Mouse (Mus musculus): ENCODE measurements around the gene Scd3.
"Not testable (repeated sequence)": the region's sequence is repeated elsewhere in the genome, so short reads cannot be mapped to it uniquely, and the experiment has no call there.

The Scd3 gene

DNA sequence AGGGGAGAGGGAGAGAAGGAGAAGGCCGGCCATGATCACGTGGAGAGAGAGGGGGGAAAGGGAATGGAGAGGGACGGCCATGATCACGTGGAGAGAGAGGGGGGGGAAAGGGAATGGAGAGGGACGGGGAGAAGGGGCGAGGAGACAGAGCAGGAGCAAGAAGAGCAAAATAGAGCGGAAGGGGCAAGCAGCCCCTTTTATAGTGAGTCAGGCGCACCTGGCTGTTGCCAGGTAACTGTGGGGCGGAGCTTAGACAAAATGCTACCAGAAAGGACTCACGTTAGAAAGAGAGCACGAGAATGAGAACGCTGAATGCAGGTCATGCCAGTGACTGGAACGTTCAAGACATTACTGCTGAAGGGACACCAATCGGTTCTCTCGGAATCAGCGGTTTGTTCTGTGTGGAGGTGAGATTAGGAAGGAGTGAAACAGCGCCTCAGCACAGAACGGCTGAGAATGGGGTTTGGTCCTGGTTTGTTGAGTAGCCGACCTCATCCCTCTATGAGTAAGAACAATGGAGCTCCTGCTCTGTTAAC lies 34.5 kb downstream of the Scd3 start:
- DNase-seq (ENCODE audit: low read depth, low spot score): no peak

DNA sequence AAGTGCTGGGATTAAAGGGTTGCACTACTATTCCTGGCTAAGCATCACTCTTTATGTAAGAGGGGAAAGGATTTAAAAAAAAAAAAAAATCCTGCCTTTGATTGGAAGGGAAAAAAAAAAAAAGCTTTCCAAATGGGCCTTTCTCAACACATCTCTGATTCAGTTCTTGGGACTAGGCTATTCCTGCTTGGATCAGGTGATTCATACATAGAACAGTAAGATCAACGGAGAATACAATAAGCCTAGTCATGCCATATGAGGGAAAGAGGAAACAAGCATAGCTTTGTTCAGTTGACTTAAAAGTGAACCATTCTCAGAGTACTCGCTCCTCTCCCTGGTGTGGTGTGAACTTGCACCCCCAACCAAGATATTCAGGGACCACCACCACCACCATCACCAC lies 35.8 kb downstream of the Scd3 start:
- DNase-seq (ENCODE audit: low read depth, low spot score): no peak

DNA sequence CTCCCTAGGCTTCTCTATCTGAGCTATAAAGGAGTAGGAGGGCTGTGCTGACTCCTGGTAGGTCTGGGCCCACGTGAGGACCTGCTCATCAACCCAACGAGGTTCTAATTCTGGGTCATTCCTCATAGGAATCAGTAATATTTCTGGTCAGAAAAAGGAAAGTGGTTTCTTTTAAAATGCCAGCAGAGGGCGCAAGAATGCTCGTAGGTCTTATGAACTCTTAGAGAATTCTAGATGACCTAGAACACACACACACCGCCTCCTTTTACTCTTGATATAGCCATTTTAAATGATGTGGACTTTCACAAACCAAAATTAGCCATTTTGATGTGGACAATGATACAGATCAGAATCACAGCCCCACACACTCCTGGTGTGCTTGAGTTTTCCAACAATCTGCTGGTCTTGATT lies 42.7 kb downstream of the Scd3 start:
- DNase-seq (ENCODE audit: low read depth, low spot score): peak; percentile 72

DNA sequence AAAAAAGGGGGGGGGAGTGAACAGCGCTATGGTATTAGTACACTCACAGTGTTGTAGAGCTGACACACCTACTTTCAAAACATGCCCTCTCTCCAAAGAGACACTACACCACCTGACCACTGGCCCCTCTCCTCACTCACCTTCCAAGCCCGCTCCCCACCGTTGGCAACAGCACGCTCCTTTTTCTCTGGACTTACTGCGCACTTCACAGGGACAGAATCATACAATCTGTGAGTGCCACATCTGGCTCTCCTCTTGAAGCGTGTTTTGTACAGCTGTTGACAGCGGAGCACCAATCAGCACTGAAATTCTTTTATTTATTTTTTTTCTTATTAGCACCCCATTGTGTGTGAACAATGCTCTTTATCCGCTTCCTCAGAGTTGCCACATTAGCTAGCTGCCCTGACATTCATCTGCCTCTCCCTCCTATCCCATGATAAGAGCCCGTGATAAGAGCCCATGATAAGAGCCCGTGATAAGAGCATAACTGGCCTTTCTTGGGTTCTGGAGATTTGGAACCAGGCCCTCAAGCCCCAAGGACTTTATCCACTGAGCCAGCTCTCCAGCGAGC lies 43.4 kb downstream of the Scd3 start:
- DNase-seq (ENCODE audit: low read depth, low spot score): no peak

DNA sequence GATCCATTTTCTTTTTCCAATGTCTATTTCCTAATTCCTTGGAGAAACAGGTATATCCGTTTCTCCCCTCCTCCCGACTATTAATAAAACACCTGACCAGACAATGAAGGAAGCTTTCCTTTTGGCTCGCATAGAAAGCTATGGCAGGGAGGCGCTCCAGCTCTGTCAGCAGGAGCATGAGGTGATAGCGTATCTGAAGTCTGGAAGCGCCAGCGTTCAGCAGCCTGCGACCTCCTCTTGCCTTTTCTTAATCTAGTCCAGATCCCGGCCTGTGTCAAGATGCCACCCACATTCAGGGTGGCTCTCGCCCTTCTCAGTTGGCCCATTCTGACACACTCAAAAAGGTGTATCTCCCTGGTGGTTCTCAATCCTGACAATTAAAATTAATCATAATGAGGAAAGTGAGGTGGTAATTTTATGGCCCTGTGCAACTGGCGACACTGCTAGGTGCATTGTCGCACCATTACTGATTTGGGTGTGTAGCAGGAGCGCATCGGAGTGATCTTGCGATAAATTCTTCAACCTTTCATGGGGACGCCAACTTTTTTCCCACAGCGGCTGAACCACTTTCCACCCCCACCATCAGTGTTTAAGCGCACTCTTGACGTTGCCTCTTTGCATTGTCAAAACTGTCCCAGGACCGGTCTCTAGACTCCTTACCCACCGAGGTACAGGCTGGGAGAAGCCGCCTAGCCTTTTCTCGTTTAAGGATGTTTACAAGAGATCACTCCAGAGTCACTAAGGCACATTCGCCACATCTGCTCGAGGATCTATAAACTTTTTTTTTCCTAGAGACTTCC lies 44.4 kb downstream of the Scd3 start:
- no peak for DNase-seq (ENCODE audit: low read depth, low spot score)

DNA sequence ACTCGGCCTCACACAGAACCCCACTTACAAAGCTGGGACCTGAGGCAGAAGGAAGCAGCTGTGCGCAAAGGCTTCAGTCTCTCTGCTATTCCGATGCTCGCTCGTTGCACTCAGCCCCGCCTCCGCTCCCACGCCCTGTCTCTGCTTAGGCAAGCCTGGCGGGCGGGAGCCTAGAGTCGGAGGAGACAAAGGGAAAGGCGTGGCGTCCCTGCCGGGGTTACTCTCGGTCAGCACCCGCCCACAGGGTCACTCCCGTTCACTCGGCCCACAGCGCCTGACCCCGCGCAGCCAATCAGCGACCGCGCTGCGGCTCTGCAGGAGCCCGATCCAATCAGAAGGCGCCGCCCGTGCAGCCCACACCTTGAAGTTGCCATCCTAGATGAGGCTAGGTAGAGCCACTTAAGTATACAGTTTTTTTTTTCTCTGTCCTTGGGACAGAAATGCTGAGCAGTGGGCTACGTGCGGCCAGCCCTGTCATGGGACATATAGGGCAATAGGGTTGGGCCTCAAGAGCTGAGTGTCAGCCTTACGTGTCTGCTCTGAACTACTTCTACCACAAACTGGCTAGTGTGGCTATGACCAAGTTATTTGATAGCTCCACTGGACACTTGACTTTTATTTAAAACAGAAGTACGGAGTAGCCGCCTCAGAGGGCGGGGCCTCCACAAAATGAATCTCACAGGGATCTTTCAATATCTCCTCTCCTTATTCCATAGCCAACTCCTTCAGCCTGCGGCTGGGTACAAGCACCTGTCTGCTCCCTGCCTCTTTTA lies 45.2 kb downstream of the Scd3 start:
- DNase-seq (ENCODE audit: low read depth, low spot score): peak; percentile 99

DNA sequence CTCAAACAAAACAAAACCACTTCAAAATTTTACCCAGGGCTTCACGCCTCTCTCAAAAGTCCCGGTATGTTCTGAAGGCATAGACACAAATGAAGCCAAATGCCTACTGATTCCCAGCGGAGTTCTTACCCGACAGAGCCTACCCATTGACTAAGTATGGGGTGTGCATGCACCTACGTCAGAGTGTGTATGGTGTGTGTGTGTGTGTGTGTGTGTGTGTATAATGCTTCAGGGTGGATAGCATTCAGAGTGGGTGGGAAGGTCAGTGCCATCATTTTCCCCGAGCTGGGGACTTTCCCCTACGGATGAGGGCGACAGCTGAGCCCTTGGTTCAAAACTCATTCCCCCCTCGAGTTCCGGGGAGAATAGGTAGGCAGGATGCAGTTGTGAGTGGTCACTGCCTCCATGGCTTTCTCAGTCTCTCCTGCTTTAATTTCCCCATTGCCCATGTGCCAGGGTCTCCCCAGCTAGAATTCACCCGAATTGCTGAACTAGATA lies 45.8 kb downstream of the Scd3 start:
- DNase-seq (ENCODE audit: low read depth, low spot score): no peak

DNA sequence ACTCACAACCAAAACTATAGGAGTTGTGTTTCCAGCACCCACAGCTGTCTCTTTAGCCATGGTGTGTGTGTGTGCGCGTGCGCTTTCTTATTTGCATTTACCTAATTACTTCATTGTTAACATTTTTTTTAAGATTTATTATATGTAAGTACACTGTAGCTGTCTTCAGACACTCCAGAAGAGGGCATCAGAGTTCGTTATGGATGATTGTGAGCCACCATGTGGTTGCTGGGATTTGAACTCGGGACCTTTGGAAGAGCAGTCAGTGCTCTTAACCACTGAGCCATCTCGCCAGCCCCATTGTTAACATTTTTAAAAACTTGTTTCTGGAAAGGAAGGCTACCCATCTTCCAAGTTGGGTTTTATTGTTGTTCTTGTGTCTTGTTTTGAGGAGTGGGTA lies 48.1 kb downstream of the Scd3 start:
- DNase-seq (ENCODE audit: low read depth, low spot score): not testable (repeated sequence)

DNA sequence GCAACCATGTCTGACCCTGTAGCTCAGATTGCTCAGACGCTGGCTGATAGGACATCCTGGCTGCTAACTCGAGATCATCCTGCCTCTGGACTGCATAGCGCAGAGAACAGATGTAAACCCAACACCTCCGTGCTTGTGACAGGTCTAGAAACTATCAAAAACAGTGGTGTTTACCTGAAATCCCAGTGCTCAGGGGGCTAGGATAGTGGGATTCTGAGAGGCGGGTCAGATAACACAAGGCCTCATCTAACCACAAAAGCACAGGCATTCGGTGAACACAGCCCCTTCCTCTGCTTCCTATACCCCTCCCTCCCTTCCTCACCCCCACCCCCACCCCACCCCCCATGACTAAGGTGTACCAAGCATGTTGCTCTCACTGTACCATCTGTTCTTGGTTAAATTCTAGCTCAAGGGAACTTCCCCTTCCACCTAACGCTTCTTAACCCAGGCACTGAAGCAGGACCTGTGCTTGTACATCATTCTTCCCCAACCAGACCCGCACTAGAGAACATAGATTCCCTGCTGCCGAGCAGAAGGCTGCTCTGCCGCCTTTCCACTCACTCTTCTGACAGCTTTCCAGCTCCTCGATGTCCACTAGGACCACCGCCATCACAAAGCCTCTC lies 49.0 kb downstream of the Scd3 start:
- no peak for DNase-seq (ENCODE audit: low read depth, low spot score)

DNA sequence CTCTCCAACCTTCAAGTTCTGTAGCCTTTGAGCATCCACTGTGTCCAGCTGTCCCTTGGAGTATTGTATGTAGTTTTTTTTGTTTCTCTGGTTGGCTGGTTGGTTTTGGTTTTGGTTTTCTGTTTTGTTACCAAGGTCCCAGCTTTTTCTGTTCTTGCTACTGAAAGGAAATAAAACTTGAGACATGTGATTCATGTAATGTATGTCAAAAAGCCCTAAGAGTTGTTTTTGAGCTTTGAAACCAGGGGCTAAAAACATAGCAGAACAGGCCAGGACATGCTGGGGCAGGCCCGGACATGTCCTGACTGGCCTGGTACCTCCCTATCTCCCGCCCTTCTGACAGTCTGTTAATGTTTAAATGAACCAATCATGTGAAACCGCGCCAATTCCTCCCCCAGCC lies 51.0 kb downstream of the Scd3 start:
- DNase-seq (ENCODE audit: low read depth, low spot score): not testable (repeated sequence)

DNA sequence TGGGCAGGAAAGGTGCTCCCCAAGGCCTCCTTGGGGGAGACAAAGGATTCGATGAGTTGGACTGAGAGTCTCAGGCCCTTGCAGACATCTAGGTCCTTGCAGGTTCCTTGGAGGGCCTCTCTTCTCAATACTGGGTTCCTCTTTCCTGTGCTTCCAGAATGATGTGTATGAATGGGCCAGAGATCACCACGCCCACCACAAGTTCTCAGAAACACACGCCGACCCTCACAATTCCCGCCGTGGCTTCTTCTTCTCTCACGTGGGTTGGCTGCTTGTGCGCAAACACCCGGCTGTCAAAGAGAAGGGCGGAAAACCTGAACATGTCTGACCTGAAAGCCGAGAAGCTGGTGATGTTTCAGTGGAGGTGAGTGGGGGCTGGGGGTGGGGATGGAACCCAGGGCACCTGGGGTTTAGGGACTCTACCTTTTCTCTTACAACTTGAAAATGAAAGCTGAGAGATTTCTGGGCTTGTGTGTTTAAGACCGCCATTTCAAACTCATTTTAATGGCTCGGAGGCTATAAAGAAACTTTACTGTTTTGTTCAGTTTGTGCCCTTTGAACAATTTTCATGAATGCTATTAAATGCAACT lies 54.4 kb downstream of the Scd3 start:
- no peak for DNase-seq (ENCODE audit: low read depth, low spot score)

DNA sequence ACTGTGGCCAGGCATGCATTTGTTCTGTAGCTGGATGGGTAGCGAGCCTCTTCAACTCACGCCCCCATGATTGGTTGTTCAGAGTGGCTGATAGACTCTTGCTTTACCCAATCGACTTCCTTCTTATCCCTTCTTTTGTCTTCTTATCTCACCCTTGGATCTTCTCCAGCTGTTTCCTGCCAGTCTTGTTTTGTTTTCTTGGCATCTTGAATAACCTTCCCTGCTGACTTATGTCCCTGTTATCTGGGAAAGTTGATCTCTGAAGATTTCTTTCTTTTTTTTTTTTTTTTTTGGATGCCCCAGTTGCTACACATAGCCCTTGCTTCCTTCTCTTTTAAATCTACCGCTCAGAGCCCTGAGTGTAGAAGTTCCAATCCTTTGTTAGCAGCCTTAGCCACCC lies 56.4 kb downstream of the Scd3 start:
- no peak for DNase-seq (ENCODE audit: low read depth, low spot score)

DNA sequence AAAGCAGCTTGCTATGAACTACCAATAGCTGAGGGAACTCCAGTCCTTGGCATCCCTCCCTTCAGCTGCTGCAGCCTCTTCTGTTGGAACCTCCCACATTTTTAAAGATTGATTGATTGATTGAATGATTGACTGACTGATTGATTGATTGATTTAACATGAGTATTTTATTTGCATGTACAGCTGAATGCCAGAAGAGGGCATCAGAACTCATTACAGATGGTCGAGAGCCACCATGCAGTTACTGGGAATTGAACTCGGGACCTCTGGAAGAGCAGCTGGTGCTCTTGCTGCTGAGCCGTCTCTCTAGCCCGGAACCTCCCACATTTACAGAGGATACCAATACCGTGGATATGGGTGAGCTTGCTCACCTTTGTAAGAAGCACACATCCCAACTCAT lies 57.4 kb downstream of the Scd3 start:
- DNase-seq (ENCODE audit: low read depth, low spot score): no peak

DNA sequence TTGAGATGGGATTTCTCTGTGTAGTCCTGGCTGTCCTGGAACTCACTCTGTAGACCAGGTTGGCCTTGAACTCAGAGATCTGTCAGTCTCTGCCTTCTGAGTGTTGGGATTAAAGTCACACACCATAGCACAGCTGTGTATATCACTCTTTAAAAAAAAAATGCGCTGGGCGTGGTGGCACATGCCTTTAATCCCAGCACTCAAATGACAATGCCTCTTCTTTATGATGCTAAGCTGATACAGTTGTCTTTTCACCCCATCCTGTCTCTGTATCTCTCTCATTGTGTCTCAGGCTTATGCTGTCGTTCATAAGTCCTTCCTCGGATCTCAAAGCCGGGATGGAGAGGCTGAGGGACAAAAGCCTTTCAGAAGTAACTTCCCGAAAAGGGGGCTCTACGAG lies 58.7 kb downstream of the Scd3 start:
- DNase-seq (ENCODE audit: low read depth, low spot score): no peak

DNA sequence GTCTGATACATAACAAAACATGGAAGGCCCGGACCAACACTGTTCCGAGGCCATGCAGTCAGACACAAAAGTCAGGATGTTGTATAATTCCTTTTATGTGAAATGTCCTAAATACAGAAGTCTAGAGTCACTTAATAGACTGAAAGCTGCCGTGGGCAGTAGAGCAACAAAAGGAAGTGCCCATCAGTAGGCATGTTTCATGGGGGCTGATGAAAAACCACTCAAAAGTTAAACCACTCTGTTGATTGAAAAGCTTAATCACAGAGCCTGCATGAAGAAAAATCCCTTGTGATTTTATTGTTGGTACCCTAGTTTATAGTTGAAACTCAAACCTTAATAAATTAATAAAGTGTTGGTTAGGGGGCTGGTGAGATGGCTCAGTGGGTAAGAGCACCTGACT lies 60.5 kb downstream of the Scd3 start:
- DNase-seq (ENCODE audit: low read depth, low spot score): no peak

DNA sequence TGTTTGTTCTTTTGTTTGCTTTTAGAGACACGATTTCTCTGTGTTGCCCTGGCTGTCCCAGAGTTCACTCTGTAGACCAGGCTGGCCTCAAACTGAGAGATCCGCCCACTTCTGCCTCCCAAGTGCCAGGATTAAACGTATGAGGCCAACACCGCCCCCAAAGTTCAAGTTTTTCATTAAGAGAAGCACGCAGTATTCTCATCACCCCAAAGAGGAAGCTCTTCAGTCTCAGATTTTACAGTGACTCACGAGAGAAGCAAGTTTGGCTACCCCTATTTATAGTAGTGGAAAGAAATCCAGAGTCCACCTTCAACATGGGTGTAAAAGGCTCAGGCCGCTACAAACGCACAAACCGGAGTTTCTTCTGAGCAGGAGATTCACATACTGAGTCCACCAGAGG lies 61.2 kb downstream of the Scd3 start:
- no peak for DNase-seq (ENCODE audit: low read depth, low spot score)

DNA sequence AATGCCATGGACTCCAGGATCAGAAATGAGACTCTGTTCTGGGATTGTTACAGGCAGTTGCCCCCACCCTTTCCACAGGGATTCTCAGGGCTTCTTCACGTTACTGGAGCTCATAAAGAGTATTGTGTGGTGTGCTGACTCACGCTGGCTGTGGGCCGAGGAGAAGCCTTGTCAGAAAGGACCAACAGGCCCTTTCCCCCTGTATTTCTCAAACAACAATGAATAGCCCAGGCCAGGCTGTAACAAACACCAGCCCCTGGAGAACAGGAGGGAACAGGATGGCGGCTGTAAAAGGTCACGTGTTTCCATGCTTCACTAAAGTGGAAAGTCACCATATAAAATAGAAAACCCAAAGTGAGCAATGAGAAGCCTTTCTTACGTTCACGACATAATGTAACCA lies 62.2 kb downstream of the Scd3 start:
- no peak for DNase-seq (ENCODE audit: low read depth, low spot score)

DNA sequence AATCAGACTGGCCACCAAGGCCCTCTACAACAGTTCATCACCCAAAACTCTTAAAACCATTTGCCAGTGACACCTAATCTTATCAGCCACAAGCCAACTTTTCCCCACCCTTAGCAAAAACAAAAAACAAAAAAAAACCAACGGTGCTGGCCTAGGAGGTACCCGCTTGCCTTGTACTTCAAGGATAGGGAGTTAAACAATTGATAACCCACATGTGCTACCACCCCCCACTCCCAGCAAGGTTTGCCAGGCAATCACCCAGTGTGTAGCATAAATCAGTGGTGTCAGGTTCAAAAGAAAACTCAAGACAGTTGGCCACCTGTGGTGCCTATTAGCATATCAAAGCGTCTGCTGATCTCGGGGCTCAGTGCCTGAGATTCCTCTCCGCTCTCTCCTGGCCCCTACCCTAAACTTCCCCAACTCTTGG lies 62.9 kb downstream of the Scd3 start:
- DNase-seq (ENCODE audit: low read depth, low spot score): no peak

DNA sequence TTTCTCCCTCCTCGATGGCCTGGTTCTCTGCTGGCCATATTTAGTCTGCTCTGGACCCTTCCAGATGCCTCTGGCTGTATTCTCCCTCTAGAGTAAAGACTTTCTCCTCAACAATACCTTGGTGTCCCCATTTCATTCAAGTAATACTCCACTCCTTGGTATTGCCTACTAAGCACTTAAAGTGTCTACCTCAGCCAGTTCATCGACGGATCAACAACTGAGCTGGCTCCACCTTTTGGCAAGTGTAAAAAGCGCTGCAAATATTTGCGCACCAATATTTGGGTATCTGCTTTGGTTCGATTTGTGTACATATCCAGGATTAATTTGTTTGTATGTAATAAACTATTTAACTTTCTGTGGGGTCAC lies 63.4 kb downstream of the Scd3 start:
- no peak for DNase-seq (ENCODE audit: low read depth, low spot score)

DNA sequence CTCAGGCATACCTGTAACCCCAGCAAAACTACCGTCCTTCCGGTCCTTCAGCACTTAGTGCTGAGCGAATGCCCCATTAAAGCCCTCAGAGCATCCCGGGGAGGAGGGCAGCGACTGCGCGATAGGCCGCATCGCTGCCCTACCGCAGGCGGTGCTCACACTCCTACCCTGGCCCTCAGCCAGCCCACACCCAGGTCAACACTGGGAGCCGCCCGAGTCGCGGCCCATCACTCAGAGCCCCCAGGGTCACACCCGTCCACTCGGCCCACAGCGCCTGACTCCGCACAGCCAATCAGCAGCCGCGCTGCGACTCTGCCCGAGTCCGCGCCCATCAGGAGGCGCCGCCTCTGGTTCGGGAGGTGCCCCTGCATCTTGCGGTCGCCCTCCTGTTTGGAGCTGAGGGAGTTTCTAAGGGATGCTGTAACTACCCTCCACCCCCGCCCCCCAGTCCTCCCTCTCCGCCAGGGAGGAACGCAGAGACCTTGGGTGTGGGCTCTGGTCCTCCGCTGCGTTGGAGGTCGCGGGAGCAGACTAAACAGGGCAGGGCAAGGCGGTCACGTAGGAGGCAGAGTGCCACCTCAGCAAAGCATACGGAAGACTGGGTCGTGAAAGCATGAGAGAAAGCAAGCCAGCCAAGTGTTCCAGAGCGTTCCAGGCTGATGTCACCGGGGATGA lies 63.9 kb downstream of the Scd3 start:
- peak; percentile 91 for DNase-seq (ENCODE audit: low read depth, low spot score)

DNA sequence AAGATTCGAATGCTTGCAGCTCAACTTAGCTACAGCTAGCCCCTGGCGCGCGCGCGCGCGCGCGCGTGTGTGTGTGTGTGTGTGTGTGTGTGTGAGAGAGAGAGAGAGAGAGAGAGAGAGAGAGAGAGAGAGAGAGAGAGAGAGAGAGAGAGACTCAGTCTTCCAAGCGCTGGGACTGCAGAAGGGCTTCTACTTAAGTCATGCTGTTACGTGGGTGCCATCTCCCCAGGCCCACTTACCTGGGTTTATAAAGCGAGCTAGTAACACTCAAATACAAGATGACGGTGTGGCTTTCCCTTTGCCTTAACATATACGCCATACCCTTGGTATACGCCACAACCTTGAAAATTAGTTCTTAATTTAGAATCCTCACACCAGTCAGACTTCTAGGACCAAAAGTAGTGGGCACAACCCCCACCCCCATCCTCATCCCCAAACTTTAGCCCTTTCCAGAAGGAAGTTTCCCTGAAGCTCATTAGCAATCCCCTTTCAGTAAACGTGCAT lies 64.5 kb downstream of the Scd3 start:
- DNase-seq (ENCODE audit: low read depth, low spot score): no peak
